ENCODE assay signal across 36 mouse cellular contexts in genomic region chr1:152771016-152771415, GRCm38 (mm10). TPM values are rescaled to one million over a fixed set of nuclear protein-coding genes. Genes with fewer than 3 reads are reported as not detected.
DNase-seq lines count a peak whose midpoint lies in the region; ATAC-seq lines count a peak whose summit lies in the region.
"Had no signal": no experiment of that assay in that cellular context is flagged by ENCODE, and none has a peak within 500 bp of the region (broad histone marks: within the 10 kb centered on the region; RNA-seq: fewer than 3 reads in every experiment).

No protein-coding gene starts in this region.

- H3K4me1 ChIP-seq in neural tube, embryonic 15.5 days: peaks cover 9% of the 10 kb centered on the region
- H3K4me1 ChIP-seq in forebrain, embryonic 13.5 days: 0 out of 2 replicates have a peak, but pooled peaks cover 9% of the 10 kb centered on the region
- H3K4me1 ChIP-seq: embryonic facial prominence, embryonic 12.5 days; forebrain, embryonic 12.5 days; hindbrain, embryonic 10.5 days had no signal

- H3K9ac ChIP-seq in neural tube, embryonic 15.5 days (replicated peaks): no peak overlapping the region
- H3K9ac ChIP-seq in forebrain, embryonic 13.5 days: no peak overlapping the region
- H3K9ac ChIP-seq: embryonic facial prominence, embryonic 12.5 days; embryonic facial prominence, embryonic 15.5 days; forebrain, embryonic 12.5 days; heart, embryonic 12.5 days; heart, embryonic 15.5 days; hindbrain, embryonic 13.5 days had no signal

- H3K27me3 ChIP-seq in neural tube, embryonic 15.5 days (replicated peaks): no peaks in the 10 kb centered on the region
- no peaks in the 10 kb centered on the region for H3K27me3 ChIP-seq in forebrain, embryonic 13.5 days
- H3K27me3 ChIP-seq: CH12.LX; embryonic facial prominence, embryonic 12.5 days; embryonic facial prominence, embryonic 15.5 days; forebrain, embryonic 12.5 days; heart, embryonic 12.5 days; heart, embryonic 15.5 days; hindbrain, embryonic 13.5 days; Patski had no signal

- no peak overlapping the region for H3K4me3 ChIP-seq in neural tube, embryonic 15.5 days (replicated peaks)
- H3K4me3 ChIP-seq in forebrain, embryonic 13.5 days: no peak overlapping the region
- H3K4me3 ChIP-seq: embryonic facial prominence, embryonic 12.5 days; embryonic facial prominence, embryonic 15.5 days; erythroblast, embryonic 14.5 days; forebrain, embryonic 12.5 days; heart, embryonic 12.5 days; heart, embryonic 15.5 days; hindbrain, embryonic 10.5 days; hindbrain, embryonic 13.5 days had no signal

- no peaks in the 10 kb centered on the region for H3K9me3 ChIP-seq in neural tube, embryonic 15.5 days (replicated peaks)
- no peaks in the 10 kb centered on the region for H3K9me3 ChIP-seq in forebrain, embryonic 13.5 days (replicated peaks)
- H3K9me3 ChIP-seq: embryonic facial prominence, embryonic 12.5 days; embryonic facial prominence, embryonic 15.5 days; forebrain, embryonic 12.5 days; G1E; heart, embryonic 12.5 days; heart, embryonic 15.5 days; hindbrain, embryonic 10.5 days; hindbrain, embryonic 13.5 days had no signal

- DNase-seq in layer of hippocampus, adult 11-12 months (ENCODE audit: low spot score): peak; percentile 41
- DNase-seq in layer of hippocampus, postnatal 25 days (ENCODE audit: extremely low spot score in 1 of 2, low spot score in 1 of 2): no peak
- no peak for DNase-seq in neural tube, embryonic 10.5 days (ENCODE audit: extremely low spot score, low spot score)
- DNase-seq in brain, adult 2 months (ENCODE audit: low read depth, low spot score): peak; percentile 65
- DNase-seq in layer of hippocampus, postnatal 36 days: peak; percentile 33 to 40
- DNase-seq: adrenal gland, postnatal 10 days; adrenal gland, postnatal 36 days; B cell, adult 2 months; cerebellum, adult 11 months; cerebellum, adult 2 months; cerebellum, adult 9-11 months; cerebellum, postnatal 25 days; gastrocnemius, postnatal 25 days; heart, adult 18-20 months; heart, postnatal 10 days; heart, postnatal 36 days had no signal

- no peak overlapping the region for H3K4me2 ChIP-seq in neural tube, embryonic 15.5 days
- H3K4me2 ChIP-seq in forebrain, embryonic 13.5 days: no peak overlapping the region
- H3K4me2 ChIP-seq: embryonic facial prominence, embryonic 12.5 days; embryonic facial prominence, embryonic 15.5 days; forebrain, embryonic 12.5 days; heart, embryonic 12.5 days; heart, embryonic 15.5 days; hindbrain, embryonic 13.5 days had no signal

- H3K27ac ChIP-seq in neural tube, embryonic 15.5 days (replicated peaks): 0 out of 2 replicates have a peak overlapping the region, but pooled peaks have one; percentile 9
- no peak overlapping the region for H3K27ac ChIP-seq in forebrain, embryonic 13.5 days
- H3K27ac ChIP-seq: embryonic facial prominence, embryonic 12.5 days; embryonic facial prominence, embryonic 15.5 days; forebrain, embryonic 12.5 days; heart, embryonic 15.5 days; hindbrain, embryonic 10.5 days; hindbrain, embryonic 13.5 days had no signal

- 85% methylated on average over 9 of the region's 9 CpGs for WGBS in neural tube, embryonic 15.5 days
- WGBS in forebrain, embryonic 13.5 days: 91% methylated on average over 9 of the region's 9 CpGs

- ATAC-seq in neural tube, embryonic 15.5 days (ENCODE audit: low FRiP score): no peak
- ATAC-seq in forebrain, embryonic 13.5 days: no peak
- ATAC-seq: forebrain, embryonic 16.5 days; hindbrain, embryonic 16.5 days; Patski had no signal

- H3K36me3 ChIP-seq in neural tube, embryonic 15.5 days: peaks cover 36% of the 10 kb centered on the region
- peaks cover 64% of the 10 kb centered on the region for H3K36me3 ChIP-seq in forebrain, embryonic 13.5 days (ENCODE audit: poor library complexity, severe bottlenecking)

RNA-seq across cellular contexts. Expression of gene Arpc5, which starts 4.7 kb away (rescaled TPM):
- total RNA-seq in layer of hippocampus, postnatal 25 days (2021): 100 to 1,000 TPM; 219 to 220 TPM
- 248 and 252 TPM in 2 replicates for polyA plus RNA-seq in neural tube, embryonic 15.5 days (2015; fragmentation: Nextera tagmentation; extraction: Ambion mirVana)
- 100 to 1,000 TPM; 197 to 200 TPM for total RNA-seq in layer of hippocampus, postnatal 36 days (2021)
- 299 and 312 TPM in 2 replicates for polyA plus RNA-seq in forebrain, embryonic 13.5 days (2015; fragmentation: Nextera tagmentation; extraction: Ambion mirVana)

RNA-seq across cellular contexts. Expression of gene Rgl1, which starts 4.9 kb away (rescaled TPM):
- total RNA-seq in layer of hippocampus, postnatal 25 days (2021): 100 to 1,000 TPM; 109 to 111 TPM
- 18.8 and 24.2 TPM in 2 replicates for polyA plus RNA-seq in neural tube, embryonic 15.5 days (2015; fragmentation: Nextera tagmentation; extraction: Ambion mirVana)
- total RNA-seq in layer of hippocampus, postnatal 36 days (2021): 100 to 1,000 TPM; 116 to 122 TPM
- 15.8 and 18.5 TPM in 2 replicates for polyA plus RNA-seq in forebrain, embryonic 13.5 days (2015; fragmentation: Nextera tagmentation; extraction: Ambion mirVana)

RNA-seq across cellular contexts. Expression of gene Apobec4, which starts 20.7 kb away (rescaled TPM):
- total RNA-seq in layer of hippocampus, postnatal 25 days (2021): not detected
- polyA plus RNA-seq in neural tube, embryonic 15.5 days (2015; fragmentation: Nextera tagmentation; extraction: Ambion mirVana): 0.09 TPM in 1 of 2 replicates, not detected in the other
- total RNA-seq in layer of hippocampus, postnatal 36 days (2021): not detected
- 0.14 TPM in 1 of 2 replicates, not detected in the other for polyA plus RNA-seq in forebrain, embryonic 13.5 days (2015; fragmentation: Nextera tagmentation; extraction: Ambion mirVana)
- total RNA-seq: adrenal gland, adult 18-20 months; adrenal gland, postnatal 10 days; adrenal gland, postnatal 36 days; CH12.LX; common myeloid progenitor, adult 5-6 weeks; gastrocnemius, adult 8-10 months; gastrocnemius, postnatal 25 days; heart, adult 18-20 months; heart, postnatal 10 days; heart, postnatal 36 days had no signal
- polyA plus RNA-seq: cerebellum, adult 2 months; embryonic facial prominence, embryonic 12.5 days; erythroblast, embryonic 14.5 days; forebrain, embryonic 12.5 days; frontal cortex, adult 2 months; G1E; gonadal fat pad, adult 2 months; heart, embryonic 12.5 days; heart, embryonic 15.5 days; hindbrain, embryonic 10.5 days; hindbrain, embryonic 13.5 days; Patski had no signal

RNA-seq across cellular contexts. Expression of gene Ncf2, which starts 29.0 kb away (rescaled TPM):
- total RNA-seq in layer of hippocampus, postnatal 25 days (2021): 1 to 10 TPM; 3.5 to 3.7 TPM
- polyA plus RNA-seq in neural tube, embryonic 15.5 days (2015; fragmentation: Nextera tagmentation; extraction: Ambion mirVana): 3.4 and 6.2 TPM in 2 replicates
- 1 to 10 TPM; 3.1 to 4.9 TPM for total RNA-seq in layer of hippocampus, postnatal 36 days (2021)
- 1.9 and 2.3 TPM in 2 replicates for polyA plus RNA-seq in forebrain, embryonic 13.5 days (2015; fragmentation: Nextera tagmentation; extraction: Ambion mirVana)

Comparison
In these comparisons a context has a peak if more than half of its experiments do, and no peak if none do; other contexts are left out.
1. DNase-seq: peak in layer of hippocampus, adult 11-12 months (single experiment), brain, adult 2 months (single experiment) and layer of hippocampus, postnatal 36 days (2 of 2); none in layer of hippocampus, postnatal 25 days (0 of 2) and neural tube, embryonic 10.5 days (single experiment).